Mouse (Mus musculus) adrenal gland, postnatal 10 days (tissue): ENCODE data around the gene A1bg. TPM values are rescaled to one million over a fixed set of nuclear protein-coding genes. Genes with fewer than 3 reads are reported as not detected.
A peak's percentile ranks its signal among the peaks of the same experiment; 100 is the strongest.

Experiments used
- DNase-seq: peaks from one replicate; pipeline ENCODE4 v3.0.0; 2021; ENCODE audit warnings: mixed read lengths
- long read RNA-seq, 2 experiments: library from polyadenylated mRNA; stranded (forward); transcript quantifications; one replicate each; pipeline ENCODE4 v2.0.0; 2021
- total RNA-seq, 2 experiments: library from RNA; stranded (reverse); gene quantifications; 2 replicates each; pipeline ENCODE4 v1.2.3; 2021

The A1bg gene
- not detected for total RNA-seq
- long read RNA-seq, experiment 1: 0 reads
- long read RNA-seq, experiment 2, partial matches to known transcripts: 0 of 1 reads
- long read RNA-seq, experiment 2, other reads (novel, unspliced or antisense): 1 of 1 reads

GRCm38 (mm10) chr15:60922912-60923311 is at the start of gene A1bg:
A1bg (minus strand) TSS chr15:60923012.
- no peak for DNase-seq

DNA sequence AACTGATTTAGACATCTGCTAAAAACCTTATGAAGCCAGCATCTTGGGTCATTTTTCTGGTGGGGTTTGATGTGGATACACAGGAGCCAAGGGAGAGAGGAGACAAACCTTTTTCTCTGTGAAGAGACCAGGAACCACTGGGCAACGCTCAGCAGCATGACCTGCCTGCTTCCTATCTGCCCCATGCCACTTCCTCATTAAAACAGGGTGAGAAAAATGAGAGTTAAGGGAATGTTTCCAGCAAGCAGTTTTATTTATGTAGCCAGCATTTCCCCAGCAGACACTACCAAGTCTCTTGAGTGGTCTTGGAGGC is 45.7 kb upstream of the A1bg start:
- no peak for DNase-seq

GRCm38 (mm10) chr15:60967841-60968548 is 45.2 kb upstream of the A1bg start:
- peak; percentile 22 for DNase-seq

GRCm38 (mm10) chr15:60925686-60926085 is 2.9 kb upstream of the A1bg start:
- DNase-seq: no peak

DNA sequence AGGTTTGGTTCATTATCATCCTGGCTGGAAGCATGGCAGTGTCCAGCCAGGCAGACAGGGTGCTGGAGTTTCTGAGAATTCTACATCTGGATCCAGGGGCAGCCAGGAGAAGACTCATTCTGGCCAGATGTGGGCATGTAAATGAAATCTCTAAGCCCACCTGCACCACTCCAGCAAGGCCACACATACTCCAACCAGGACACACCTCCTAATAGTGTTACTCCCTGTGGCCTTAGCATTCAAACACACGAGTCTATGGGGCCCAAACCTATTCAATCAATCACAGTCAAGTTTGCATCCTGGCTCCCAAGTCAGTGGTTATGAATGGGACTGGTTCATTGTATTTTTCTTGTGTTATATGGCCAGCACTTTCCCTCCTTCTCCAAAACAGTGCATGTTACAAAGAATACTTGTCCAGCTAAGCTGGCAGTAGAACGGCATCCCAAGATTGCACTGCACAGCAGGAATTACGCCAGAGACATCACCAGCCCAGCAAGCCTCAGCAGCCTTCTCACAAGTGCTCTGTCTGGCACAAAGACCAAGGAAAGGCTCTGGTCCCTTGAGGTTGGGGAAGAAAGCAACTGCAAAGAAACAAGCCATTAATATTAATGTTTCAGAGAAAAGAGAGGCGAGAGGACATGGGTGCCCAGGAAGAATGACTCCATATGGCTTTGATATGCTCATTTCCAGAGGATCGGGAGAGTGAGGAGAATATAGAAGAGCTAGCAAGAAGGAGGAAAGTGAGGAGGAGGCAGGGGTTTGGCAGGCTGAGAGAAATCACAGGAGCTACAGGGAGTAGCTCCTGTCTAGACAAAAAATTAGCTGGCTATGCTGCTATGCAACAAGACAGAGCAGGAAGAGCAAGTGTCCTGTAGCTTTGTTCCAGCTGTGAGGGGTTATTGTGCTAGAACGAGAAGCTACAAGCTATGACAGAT is 18.8 kb downstream of the A1bg start:
- peak; percentile 24 for DNase-seq

- no peak for DNase-seq
These were observed 24.4 kb downstream of the A1bg start for GRCm38 (mm10) chr15:60898187-60898965.

GRCm38 (mm10) chr15:60896040-60896439 is 26.8 kb downstream of the A1bg start:
- no peak for DNase-seq

DNA sequence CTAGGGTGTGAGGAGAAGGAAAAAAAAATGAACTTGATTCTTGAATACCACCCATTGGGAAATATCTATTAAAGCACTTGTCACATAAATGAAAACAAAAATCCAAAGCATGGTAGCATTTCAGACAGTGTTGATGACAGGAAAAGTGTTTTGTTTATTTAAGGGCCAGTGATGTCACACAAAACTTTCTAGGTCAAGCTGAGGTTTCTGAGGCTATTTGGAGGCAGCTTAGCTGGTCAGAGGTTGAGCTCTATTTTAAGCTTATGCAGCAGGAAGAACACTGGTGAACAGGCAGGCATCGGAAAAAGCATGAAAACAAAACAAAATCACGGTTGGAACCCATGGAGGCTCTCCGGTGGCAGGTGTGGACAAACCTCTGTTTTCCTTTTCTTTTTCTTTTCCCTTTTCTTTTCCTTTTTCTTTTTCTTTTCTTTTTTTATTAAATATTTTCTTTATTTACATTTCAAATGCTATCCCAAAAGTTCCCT is 29.8 kb downstream of the A1bg start:
- DNase-seq: peak; percentile 10

DNA sequence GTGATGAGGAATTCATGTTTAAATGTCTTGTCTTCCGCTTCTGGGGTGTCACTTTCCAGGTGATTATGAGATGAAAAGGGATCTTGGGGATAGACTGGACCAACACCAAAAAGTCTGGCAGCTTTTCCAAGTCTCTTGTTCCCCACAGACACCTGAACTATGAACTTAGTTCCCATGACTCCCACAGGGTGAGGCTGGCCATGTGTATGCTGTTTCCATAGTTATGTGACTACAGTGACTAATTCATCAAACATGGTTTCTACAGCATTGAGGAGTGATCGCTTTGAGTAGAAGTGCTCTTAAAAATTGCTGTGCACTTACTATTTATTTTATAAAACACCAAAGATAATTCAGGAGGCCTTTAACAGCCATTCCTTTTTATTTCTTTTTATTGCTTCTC is 34.1 kb downstream of the A1bg start:
- DNase-seq: no peak

GRCm38 (mm10) chr15:60875721-60876120 is 47.1 kb downstream of the A1bg start:
- no peak for DNase-seq

DNA sequence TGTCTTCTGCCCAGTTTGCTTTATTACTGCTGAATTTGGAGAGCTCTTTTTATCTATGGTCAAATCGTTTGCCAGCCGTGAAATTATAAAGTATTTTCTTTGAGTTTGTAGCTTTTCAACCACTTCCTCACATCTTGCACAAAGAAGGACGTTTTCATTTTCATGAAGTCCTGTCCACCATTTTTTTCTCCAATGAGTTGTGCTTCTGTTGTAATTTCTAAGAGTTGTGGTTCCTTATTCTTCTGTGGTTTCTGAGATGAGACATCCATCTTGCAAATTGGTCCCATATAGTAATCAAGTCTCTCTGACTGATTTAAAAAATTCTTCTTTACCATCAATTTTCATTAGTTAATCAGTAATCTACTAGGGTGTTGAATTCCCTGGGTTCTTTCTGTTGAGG is 60.4 kb downstream of the A1bg start:
- no peak for DNase-seq

GRCm38 (mm10) chr15:60855112-60855511 is 67.7 kb downstream of the A1bg start:
- DNase-seq: no peak

GRCm38 (mm10) chr15:60854151-60854550 is 68.7 kb downstream of the A1bg start:
- no peak for DNase-seq

GRCm38 (mm10) chr15:60853231-60853999 is 69.4 kb downstream of the A1bg start, which contains the start of gene Fam84b:
Fam84b (minus strand) TSS chr15:60853778.
- peak; percentile 28 for DNase-seq

DNA sequence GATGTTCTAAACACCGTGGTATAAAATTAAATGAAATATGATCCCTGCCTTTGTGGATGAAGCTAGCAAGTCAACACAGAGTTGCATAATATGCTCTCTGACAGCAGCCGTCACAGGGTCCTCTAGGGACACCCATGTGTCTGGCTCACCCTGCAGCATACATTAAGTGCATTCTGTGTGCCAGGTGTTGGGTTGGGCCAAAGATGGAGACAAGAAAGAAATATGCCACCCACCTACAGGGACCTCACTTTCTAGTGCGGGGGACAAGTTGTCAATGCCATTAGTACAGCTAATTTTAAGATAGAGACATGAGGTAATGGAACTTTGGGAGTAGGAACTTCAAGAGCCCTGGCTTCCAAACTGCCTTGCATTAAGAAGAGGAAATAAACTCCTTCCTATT is 74.2 kb downstream of the A1bg start:
- DNase-seq: no peak

Other genes with a start within 250 kb of the A1bg start
- 10 to 100 TPM; 16.7 to 20.5 TPM for gene Fam84b, start 69.2 kb downstream of the A1bg start, total RNA-seq